Mouse (Mus musculus): ENCODE measurements around the gene Rad51. TPM values are rescaled to one million over a fixed set of nuclear protein-coding genes. Genes with fewer than 3 reads are reported as not detected.

Gene Rad51
- polyA plus RNA-seq, 1 experiment, result 2.5 TPM

DNA sequence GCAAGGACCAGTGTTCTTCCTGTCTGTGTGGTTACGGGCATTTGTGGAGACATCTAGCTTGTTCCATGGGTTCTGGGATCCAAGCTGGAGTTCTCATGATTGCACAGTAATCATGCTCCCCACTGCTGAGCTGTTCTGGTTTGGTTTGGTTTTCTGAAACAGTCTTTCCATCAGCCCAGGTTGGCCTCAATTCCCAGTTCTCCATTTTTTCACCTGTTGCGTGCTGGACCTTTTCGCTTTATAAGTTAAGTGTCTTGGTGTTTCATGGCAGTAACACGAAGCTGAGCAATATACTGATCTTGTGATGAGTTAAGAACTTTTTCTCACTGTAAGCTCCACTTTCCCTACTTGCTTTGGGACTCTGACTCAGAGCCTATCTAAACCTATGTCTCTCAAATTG lies 51.4 kb downstream of the Rad51 start:
- DNase-seq (ENCODE audit: low spot score), result no peak

- DNase-seq (ENCODE audit: low spot score), result no peak
These were observed 52.8 kb downstream of the Rad51 start for GRCm38 (mm10) chr2:119165401-119165800.

DNA sequence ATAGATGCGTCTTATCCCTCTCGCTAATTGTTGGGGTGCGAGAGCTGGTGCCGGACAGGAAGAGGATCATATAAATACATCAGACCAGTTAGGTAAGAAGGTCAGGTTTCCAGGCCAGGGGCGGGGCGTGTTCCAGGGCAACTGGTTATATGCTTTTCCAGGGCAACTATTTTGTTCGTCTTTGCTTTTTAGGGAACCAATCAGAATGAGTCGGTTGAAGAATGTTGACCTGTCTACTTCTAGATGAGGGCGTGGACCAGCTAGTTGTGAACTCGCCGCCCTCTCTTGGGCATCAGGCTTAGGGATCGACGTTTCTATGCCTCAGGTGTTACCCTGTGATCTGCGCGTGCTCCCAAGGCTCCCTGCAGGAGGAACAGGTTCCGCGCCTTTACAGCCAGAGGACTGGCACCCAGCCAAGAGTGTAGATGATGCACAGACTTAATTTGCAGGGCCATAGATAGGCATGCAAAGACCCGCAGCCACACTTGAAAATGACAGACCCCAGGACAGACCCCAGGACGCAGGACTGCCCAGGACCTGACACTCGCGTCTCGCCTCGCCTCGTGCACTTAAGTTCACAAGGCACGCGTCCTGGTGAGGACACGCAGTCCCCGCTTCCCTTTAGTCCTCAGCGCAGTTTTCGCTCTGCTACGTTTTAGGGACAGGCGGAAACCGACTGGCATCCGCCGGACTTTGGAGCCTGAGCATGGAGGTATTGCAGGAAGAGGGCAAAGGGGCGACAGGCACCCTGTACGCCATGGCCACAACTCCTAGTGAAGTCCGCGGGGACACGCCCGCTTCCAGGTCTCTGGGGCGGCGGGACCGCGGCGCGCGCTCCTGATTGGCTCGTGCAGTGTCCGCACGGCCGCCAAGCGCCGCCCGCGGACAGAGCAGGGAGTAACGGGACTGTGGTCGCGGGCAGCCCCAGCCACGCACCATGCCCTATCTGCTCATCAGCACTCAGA lies 54.6 kb downstream of the Rad51 start, which contains the start of gene Gchfr:
TSS of gene Gchfr (plus strand) at position 873 of the 965 bp plus-strand sequence.
- DNase-seq (ENCODE audit: low spot score), result peak; percentile 56

DNA sequence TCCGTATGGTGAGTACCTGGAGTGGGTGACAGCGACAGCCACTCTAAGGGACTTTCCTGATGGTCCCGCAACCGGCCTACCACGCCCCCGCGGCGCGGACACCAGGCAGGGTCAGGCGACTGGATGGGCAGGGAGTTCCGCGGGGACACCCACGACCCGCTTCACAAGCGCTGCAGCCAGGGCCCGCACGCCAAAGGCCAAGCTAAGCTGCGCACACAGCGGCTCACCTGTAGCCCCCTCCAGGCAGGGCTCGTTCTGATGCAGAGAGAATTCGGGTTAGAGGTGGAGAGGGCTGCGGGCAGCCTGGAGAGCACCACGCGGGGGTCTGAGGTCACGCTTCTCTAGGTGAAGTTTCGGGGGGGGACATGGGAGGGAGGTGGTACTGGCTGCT lies 55.3 kb downstream of the Rad51 start:
- DNase-seq (ENCODE audit: low spot score), result no peak

GRCm38 (mm10) chr2:119170282-119170681 lies 57.7 kb downstream of the Rad51 start:
- no peak for DNase-seq (ENCODE audit: low spot score)

DNA sequence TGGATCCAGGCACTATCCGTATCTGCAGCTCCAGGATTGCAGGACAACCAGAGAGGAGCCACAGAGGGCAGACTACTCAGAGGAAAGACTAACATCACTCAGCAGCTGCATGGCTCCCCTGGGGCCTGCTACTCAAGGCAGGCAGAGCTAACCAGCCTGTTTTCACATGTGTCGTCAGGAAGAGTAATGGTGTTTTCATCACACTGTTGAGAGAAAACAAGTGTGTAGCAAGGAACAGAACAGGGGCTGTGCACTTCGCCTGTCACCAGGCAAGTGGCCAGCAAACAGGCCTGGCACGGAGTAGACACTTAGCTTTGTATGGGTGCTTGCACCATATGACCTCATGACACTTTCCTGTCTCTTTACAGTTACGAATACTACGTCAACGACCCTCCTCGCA lies 59.0 kb downstream of the Rad51 start:
- DNase-seq (ENCODE audit: low spot score), result no peak

DNA sequence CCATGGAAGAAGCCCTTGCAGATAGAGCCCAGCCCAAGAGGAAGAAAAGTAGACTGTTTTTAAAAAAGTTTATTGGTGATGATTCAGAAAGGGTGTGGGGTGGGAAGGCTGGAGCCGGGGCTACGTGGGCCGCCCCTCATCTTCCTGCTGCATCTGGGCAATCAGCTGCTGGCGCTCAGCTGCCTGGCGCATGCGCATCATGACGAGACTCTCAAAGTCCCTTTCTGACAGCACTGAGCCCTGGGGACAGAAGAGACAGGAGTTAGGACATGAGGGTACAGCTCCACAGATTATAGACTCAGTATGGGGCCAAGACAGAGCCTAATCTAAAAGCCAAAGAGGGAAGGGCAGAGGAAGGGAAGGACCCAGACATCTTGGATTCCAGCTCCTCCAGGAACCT lies 59.9 kb downstream of the Rad51 start:
- DNase-seq (ENCODE audit: low spot score), result no peak

DNA sequence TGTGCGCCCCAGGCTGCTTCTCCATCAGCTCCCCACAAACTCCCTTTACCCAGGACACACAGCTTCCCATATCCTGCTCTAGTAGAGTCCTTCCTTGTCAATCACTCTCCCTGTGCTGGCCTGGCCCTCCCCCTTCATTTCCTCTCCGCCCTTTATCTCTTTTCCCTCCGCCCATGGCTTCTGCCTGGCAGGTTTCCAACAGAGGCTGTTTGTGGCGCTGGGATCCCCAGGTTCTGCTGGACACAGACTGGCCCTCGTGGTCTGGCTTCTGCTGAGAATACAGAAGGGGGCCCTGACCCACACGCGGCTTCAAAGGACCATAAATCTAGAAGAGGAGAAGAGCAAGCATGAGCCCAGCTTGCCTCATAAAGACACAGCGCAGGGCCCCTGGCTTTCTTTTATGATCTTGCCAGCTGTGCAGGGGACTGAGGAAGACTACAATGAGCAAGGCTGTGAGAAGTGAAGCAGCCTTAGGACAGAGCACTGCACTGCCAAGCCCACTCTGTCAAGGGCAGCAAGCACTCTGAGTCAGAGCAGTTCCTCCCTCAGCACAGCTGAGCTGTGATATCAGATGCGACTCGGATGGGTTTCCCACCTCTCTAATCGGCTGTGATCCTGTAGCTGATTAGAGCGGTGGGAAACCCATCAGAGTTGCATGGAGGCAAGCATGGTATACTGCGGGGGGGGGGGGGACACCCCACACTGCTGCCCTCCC lies 60.4 kb downstream of the Rad51 start:
- DNase-seq (ENCODE audit: low spot score), result no peak

DNA sequence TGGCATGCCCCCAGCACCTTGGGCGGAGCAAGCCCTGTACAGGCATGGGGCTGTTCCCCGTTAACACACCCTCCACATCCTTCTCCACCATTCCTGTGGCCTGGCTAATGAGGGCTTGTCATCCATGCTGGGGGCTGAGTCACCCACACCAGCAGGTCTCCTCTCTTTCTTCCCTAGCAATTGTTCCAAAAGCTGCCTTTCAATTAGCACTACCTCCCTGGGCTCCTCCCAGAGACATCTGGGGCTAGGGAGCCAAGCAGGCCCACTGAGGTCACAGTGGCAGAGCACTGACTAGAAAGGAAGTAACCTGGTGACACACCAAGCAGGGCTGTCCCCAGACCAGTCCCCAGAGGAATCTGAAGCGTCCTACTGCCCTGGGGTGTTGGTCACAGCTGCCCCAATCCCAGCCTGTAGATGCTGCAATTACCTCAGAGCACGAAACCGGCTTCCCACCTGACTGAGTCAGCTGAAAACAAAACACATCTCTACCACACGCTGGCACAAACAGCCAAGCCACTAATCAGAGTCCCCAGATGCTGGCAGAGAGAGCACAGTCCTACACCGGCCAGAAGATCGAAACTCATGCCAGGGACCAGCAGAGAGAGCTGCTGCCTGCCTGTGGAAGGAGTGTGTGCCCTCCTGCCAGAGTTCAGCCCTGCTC lies 61.5 kb downstream of the Rad51 start, which contains the start of gene Gm14137:
TSS of gene Gm14137 (plus strand) at position 519 of the 661 bp plus-strand sequence.
- no peak for DNase-seq (ENCODE audit: low spot score)

GRCm38 (mm10) chr2:119174866-119175265 lies 62.3 kb downstream of the Rad51 start:
- no peak for DNase-seq (ENCODE audit: low spot score)

GRCm38 (mm10) chr2:119175614-119176013 lies 63.0 kb downstream of the Rad51 start:
- no peak for DNase-seq (ENCODE audit: low spot score)

- DNase-seq (ENCODE audit: low spot score), result no peak
These were observed 64.2 kb downstream of the Rad51 start for GRCm38 (mm10) chr2:119176761-119177160.

- no peak for DNase-seq (ENCODE audit: low spot score)
These were observed 64.9 kb downstream of the Rad51 start for GRCm38 (mm10) chr2:119177384-119177939.

DNA sequence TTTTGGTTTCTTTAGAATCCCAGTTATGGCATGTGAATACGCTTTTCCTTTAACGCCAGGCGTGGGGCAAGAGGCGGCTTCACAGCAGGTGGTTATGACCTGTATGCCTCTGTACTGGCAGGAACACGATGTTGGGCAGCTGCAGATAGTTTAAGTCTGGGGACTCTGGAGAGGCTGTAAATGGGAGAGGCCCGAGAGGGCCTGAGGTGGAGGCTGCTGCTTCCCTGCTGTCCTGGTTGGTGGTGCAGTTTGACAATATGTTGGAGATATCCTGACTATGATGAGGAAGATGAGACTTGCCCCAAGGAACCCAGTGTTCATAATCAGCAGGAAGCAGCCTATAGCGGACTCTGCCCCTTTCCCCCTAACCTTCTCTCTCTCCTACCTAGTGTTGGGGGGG lies 70.3 kb downstream of the Rad51 start:
- no peak for DNase-seq (ENCODE audit: low spot score)

DNA sequence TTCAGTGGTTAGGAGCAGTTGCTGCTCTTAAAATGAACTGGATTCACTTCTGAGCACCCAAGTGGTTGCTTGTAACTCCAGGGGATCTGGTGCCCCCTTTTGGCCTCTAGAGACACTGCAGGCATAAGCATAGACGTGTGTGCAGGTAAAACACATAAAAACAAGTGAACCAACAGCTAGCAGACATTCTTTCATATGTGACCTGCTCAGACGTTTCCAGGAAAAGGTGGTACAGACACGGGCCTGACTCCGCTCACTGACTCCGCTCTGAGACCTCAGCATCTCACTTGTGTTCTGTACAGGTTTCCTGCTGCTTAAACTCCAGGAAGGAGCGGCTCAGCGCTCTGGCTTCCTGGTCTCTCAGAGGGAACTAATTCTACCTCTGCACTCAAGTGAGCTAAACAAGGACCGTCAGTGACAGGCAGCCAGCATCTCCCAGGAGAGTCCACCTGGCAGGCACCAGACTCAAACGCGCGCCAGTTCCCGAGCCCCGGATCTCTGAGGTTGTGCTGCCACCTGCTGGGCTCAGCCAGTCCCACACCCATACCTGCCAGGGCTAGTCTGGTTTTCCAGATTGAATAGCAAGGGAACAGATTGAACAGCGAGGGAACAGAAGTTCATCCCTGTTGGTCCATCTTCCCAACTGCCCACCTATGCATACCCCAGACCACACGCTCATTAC lies 76.6 kb downstream of the Rad51 start:
- DNase-seq (ENCODE audit: low spot score), result peak; percentile 75

DNA sequence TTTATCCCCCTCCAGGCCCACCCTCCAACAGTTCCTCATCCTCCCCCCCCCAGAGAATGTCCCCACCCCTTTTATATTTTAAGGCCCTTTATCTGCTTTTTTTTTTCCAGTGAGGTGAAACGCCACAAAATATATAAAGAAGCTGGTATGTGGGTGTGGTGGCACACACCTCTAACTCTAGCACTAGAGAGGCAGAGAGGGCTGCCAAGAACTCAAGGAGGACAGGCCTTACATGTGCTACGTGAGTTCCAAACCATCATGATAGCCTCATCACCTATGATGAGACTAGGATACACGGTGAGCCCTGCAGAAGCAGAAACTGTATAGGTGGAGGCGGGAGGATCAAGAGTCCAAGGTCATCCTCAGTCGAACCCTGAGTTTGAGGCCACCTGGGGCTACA lies 78.4 kb downstream of the Rad51 start:
- DNase-seq (ENCODE audit: low spot score), result no peak

GRCm38 (mm10) chr2:119194140-119194539 lies 81.5 kb downstream of the Rad51 start:
- DNase-seq (ENCODE audit: low spot score), result no peak

DNA sequence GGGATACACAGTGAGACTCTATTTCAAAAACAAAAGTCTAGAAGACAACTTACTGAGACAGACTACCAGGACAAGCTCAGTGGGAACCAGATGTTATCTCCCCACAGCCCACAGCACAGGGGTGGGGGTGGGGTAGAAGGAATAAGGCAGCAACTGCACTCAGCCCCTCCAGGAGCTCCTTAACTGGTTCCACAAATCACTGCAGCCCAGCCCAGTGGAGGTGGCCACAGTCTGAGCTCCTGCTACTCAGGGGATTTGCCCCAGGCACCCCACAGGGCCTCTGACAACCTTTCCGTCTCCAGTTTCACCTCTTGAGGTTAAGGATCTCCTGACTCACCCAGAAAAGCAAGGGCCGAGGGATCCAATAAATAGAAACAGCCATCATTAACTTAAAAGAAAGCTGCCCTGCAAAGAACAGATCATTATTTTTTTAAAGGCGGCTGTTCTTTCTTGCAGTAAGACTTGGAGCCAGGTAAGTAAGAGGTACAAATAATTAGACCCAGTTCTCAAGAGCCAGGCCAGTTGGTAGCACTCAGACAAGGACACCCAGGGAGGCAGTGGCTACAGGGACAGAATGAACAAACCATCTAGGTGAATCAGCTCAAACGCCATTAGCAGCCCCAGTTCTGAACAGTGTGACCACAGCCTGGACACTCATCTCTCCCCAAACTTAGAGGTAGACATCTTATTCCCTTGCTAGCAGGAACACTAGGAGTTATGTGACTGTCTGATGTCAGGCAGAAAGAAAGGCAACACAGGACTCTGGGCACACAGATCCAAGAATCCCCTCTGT lies 83.9 kb downstream of the Rad51 start:
- no peak for DNase-seq (ENCODE audit: low spot score)

Data from urinary bladder, adult 2 months (tissue).